Mouse (Mus musculus) yolk sac, embryonic 10.5 days (tissue): Measurements from ENCODE around the gene Gprc5d.

Source experiments
- DNase-seq: peaks from one replicate; pipeline ENCODE4 v3.0.0-alpha.2; 2017; ENCODE audit warnings: low spot score

The Gprc5d gene

GRCm38 (mm10) chr6:135118183-135118582 is at the start of gene Gprc5d:
Gene Gprc5d, minus strand, starts transcription at chr6:135118283.
- DNase-seq, result no peak

- no peak for DNase-seq
Observed at GRCm38 (mm10) chr6:135166712-135167111, 48.6 kb upstream of the Gprc5d start.

DNA sequence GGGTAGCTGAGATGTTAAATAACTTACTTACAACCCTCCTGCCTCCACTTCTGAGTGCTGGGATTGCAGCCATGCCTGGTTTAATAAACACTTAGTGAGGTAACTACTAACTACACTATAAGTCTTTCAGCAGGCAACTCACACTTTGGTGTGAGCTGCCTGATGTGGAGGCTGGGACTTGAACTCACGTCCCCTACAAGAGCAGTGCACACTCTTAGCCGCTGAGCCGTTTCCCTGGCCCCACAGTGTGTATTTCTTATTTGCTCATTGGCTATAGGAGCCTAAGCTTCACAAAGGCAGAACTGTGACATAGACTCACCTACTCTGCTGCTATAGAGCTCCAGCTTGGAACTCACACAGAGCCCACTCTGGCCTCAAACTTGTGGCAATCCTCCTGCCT is 48.2 kb upstream of the Gprc5d start:
- no peak for DNase-seq

- DNase-seq, result peak; percentile 41
Observed at GRCm38 (mm10) chr6:135165706-135166105, 47.6 kb upstream of the Gprc5d start.

DNA sequence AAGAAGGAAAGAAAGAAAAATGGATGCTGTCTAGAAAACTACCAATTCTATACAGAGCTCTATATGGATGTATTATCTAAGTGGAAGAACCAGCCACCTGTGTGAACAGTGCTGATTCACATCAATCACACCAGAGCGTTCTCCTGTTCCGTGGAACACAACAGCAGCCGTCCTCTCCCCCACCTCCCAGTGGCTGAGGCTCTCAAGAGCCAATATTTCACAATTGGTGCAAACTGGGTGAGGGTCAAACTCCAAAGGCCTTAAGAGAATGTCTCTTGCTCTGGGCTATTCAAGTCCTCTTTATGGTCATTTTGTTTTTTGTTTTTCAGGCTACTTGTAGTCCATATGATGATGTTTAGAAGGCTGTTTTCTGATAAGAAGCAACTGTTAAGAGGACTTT is 47.1 kb upstream of the Gprc5d start:
- peak; percentile 58 for DNase-seq

GRCm38 (mm10) chr6:135162861-135163260 is 44.8 kb upstream of the Gprc5d start:
- DNase-seq, result no peak

DNA sequence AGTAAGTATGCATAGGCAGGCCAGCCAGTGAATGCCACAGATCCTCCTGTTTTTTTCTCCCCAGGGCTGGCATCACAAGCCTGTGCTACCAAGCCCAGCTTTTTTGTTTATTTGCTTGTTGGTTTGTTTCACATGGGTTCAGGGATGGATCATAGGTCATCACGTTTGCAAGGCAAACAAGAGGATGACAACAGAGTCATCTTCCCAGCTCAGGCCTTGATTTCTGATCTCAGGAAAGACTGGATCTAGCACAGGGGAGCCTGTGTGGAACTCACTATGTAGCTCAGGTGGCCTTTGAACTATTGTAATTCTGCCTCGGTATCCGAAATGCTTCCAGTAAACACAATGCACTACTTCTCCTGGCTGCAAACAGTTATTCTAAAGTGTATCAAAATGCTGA is 44.2 kb upstream of the Gprc5d start:
- no peak for DNase-seq

DNA sequence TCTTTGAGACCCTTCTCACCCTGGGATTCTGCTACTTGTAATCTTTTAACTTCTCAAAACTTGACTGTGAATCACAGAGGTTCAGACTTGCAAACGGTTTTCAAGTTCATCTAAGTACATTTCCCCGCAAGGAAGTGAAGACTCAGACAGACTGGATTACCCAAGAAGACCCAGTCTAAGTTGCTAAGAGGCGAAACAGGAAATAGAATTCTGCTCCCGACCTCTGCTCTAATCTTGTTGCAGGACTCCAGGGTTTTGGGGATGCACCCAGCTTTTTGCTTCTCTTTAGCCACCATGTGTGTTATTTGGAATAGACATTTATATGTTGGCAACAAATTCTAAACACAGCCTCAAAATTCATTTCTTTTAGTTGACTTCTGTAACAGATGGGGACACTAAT is 43.3 kb upstream of the Gprc5d start:
- no peak for DNase-seq

- no peak for DNase-seq
Observed at GRCm38 (mm10) chr6:135158509-135158908, 40.4 kb upstream of the Gprc5d start.

- no peak for DNase-seq
Observed at GRCm38 (mm10) chr6:135157496-135157895, 39.4 kb upstream of the Gprc5d start.

GRCm38 (mm10) chr6:135156597-135156996 is 38.5 kb upstream of the Gprc5d start:
- DNase-seq, result peak; percentile 47

GRCm38 (mm10) chr6:135153719-135154118 is 35.6 kb upstream of the Gprc5d start:
- DNase-seq, result no peak

GRCm38 (mm10) chr6:135150311-135150710 is 32.2 kb upstream of the Gprc5d start:
- DNase-seq, result no peak

DNA sequence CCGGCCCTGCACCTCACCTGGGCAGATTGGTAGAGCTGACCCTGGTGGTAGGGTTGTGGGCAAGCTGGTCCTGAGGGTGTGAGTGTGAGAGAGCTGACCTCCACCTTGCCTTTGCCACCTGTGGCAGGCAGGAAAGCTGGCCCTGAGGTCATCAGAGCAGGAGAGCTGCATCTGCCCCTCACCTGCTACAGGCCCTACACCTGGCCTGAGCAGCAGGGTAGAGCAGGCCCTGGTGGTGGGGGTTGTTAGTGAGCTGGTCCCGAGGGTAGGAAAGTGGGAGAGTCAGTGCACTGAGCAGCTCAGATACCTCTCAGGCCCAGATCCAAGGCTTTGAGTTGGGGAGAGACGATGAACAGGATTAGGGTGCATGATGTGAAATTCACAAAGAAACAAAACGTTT is 31.6 kb upstream of the Gprc5d start:
- DNase-seq, result no peak

- no peak for DNase-seq
Observed at GRCm38 (mm10) chr6:135149175-135149574, 31.1 kb upstream of the Gprc5d start.

DNA sequence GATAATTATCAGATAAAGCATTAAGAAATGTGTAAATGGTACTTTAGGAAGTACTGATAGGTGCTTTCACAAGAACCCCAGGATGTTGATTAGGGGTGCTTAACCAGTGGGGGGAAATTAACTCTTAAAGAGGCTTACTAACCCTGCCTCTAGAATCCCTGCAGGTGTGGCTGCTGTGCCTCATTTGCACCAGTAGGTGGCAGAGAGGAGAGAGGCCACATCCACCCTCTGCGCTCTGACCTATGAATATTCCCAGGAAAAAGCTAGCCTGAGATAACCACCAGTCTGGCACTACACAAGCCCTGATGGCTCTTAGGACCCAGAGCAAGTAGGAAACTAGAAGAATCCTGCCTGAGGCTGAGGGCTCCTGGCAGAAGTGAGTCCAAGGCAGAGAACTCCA is 30.4 kb upstream of the Gprc5d start:
- no peak for DNase-seq

DNA sequence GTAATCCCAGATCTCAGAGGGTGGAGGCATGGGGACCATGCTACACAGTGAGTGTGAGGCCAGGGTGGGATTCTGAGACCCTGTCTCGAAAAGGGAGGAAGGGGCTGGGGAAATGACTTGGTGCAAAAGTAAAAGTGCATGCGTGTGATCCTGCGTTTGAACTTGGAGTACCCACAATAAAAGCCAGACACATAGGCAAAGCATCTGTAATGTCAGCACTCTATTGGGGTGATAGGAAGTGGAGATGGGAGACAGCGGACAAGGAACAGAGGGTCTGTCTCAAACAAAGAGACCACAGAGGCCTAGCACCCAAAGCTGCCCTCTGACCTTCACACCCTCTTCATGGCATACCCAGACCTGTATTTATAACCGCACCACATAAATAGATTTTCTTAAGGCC is 27.9 kb upstream of the Gprc5d start:
- DNase-seq, result no peak

DNA sequence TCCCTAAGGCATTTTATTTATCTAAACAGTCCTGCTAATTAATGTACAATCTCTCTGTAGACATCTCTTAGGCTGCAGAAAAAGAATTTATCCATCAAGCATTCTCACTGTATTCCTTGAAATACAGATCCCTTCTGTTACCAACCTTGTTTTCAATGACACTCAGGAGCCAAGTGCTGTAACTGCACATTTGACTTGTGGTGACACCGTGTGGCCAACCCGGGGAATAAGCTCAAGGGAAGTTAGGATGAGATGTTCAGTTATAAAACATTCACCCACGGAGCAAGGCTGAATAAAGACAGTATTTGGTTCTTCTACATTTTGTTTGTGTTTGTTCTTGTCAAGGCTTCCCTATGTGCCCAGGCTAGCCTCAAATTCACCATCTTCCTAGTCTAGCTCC is 26.4 kb upstream of the Gprc5d start:
- no peak for DNase-seq

- no peak for DNase-seq
Observed at GRCm38 (mm10) chr6:135143151-135143550, 25.1 kb upstream of the Gprc5d start.

DNA sequence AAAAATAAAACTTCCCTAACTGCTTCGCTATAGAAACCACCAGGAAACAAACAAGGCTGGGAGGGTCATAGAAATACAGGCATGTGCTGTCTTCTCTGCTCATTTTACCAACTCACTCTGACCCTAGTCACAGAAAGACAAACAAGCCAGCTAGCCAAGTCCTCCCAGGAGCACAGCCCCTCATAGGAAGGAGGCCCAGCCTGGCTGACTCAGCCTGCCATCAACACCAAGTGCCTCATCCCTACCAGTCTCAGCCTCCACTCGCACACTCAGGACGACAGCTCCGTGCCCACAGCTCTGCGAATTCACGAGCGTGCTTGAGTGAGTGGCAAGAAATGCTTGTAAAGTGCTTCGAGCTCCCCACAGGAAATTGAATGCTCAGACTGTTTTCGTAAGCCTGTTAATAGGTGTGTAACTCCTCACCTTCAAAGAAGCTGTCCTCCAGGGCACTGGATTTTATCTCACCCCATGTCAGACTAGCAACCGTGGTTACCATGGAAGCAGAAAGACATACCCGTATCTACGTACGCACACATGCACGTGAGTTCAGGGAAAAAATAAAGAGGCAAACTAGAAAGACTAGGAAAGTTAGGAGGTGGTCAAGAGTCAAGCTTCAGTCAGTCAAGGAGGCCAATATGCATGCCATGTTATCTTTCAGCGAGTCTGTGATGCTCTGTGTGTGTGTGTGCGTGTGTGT is 23.5 kb upstream of the Gprc5d start:
- DNase-seq, result no peak

DNA sequence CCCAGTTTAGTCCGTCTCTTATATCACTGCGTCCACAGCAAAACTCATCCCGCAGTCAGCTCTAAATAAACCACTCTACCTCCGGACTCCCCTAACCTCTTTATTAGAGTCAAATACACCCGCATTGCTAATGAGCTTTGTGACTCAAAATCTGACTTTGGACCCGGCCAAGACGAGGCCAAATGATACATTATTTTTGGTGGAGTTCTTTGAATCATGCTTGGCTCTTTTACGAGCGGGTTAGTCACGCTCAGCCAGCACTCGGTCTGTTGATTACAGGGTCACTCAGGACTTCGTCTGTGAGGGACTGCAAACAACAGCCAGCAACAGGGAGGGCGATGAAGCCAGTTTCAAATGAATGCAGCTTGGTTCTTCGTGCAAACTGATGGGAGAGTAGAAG is 20.7 kb upstream of the Gprc5d start:
- DNase-seq, result no peak

GRCm38 (mm10) chr6:135138207-135138606 is 20.1 kb upstream of the Gprc5d start:
- no peak for DNase-seq

- no peak for DNase-seq
Observed at GRCm38 (mm10) chr6:135137736-135138135, 19.7 kb upstream of the Gprc5d start.

GRCm38 (mm10) chr6:135136439-135137161 is 18.5 kb upstream of the Gprc5d start:
- no peak for DNase-seq
